Mouse (Mus musculus): ENCODE results near the gene Ddx58. TPM values are rescaled to one million over a fixed set of nuclear protein-coding genes. Genes with fewer than 3 reads are reported as not detected.

Ddx58 gene
- polyA plus RNA-seq, 1 experiment from 2014 or later: 3.4 TPM

DNA sequence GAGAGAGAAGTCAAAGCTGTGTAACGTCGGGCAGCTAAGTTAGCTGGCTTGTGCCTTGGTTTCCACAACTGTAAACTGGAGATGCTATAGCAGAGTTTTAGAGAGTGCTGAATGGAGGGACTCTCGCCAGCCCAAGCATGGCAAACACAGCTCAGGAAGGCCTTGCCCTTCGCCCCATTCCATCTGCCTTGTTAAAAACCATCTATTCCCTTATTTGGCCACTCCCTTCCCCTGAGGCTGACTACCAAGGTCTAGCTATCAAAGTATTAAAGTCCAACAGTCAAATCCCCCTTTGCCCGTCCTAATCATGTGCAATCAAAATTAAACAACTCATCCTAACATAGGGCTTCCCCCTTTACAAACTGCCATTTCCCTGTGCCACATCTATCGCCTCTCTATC is 55.8 kb downstream of the Ddx58 start:
- no peaks in the 10 kb centered on the region for H3K4me1 ChIP-seq (replicated peaks; ENCODE audit: control insufficient read depth, insufficient read depth, low read length)
- whole genome bisulfite sequencing: 95% methylated on average over 6 of the region's 6 CpGs
- no peaks in the 10 kb centered on the region for H3K27me3 ChIP-seq (ENCODE audit: control insufficient read depth, insufficient read depth, low read length)
- peaks cover 2% of the 10 kb centered on the region; the same call in 1 of the 2 replicates for H3K36me3 ChIP-seq (ENCODE audit: control insufficient read depth, insufficient read depth, low read length)
- H3K4me2 ChIP-seq (ENCODE audit: low read depth, low read length, severe bottlenecking): no peak overlapping the region
- H3K27ac ChIP-seq (ENCODE audit: low read depth, low read length): no peak overlapping the region
- H3K4me3 ChIP-seq (ENCODE audit: low read depth, low read length): no peak overlapping the region
- DNase-seq (ENCODE audit: low spot score) (no peak), ATAC-seq (replicated peaks; ENCODE audit: low FRiP score) (no peak)
- H3K9me3 ChIP-seq (ENCODE audit: control insufficient read depth, low read length): no peaks in the 10 kb centered on the region
- no peak overlapping the region for H3K9ac ChIP-seq (ENCODE audit: low read length)

DNA sequence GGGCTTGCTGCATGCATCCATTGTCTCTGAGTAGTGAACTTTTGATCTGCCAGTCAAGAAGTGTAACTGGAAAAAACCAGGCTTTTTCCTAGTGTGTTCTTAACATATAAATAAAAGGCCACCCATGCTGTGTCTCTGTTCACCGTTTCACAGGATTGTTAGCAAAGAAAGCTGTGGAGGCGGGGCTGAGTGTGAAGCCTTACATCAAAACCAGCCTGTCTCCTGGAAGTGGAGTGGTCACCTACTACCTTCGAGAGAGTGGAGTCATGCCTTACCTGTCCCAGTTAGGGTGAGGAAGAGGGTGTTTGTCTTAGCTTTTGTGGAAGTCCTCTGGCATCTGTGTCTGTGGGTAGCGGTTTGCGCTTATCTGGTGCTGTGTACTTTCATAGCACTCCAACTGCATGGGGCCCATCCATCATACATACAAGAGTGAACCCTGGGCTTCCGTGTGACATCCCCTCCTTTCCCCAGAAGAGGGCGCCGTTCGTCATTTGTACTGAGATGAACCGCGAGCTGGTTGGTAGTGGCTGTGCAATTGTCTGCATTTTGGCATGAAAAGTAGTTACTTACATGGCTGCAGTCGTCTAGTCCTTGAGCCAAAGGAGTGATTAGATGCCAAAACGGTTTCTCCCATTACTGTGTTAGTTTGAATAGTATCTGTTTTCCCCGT is 56.8 kb downstream of the Ddx58 start:
- Histone ChIP-seq H3K27me3 (ENCODE audit: control insufficient read depth, insufficient read depth, low read length) (no peaks in the 10 kb centered on the region), H3K27ac (ENCODE audit: low read depth, low read length) (no peak overlapping the region), H3K36me3 (ENCODE audit: control insufficient read depth, insufficient read depth, low read length) (peaks cover 2% of the 10 kb centered on the region; the same call in 1 of the 2 replicates), H3K4me1 (replicated peaks; ENCODE audit: control insufficient read depth, insufficient read depth, low read length) (no peaks in the 10 kb centered on the region), H3K4me2 (ENCODE audit: low read depth, low read length, severe bottlenecking) (no peak overlapping the region), H3K9me3 (ENCODE audit: control insufficient read depth, low read length) (no peaks in the 10 kb centered on the region), H3K9ac (ENCODE audit: low read length) (no peak overlapping the region), H3K4me3 (ENCODE audit: low read depth, low read length) (no peak overlapping the region)
- ATAC-seq (replicated peaks; ENCODE audit: low FRiP score) (peak; percentile 56), DNase-seq (ENCODE audit: low spot score) (peak; percentile 82)
- 37% methylated on average over 14 of the region's 14 CpGs for WGBS

DNA sequence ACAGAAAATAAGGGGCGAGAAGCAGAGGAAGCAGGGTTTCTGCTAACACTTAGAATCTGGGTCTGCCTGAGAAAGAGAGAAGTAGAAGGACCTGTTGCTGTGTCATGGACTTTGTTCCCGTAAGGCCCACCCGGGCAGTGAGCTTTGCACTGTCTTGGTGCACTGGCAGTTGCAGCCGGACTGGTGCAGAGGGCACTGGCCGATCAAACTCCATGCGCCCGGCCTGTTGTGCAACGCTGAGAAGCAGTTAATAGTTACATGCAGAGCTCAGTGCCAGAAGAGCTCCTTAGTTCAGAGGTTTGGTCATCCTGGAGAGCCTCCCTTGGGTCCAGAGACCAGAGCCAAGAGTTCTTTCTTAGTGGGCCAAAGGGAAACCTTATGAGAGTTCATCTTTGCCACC is 57.9 kb downstream of the Ddx58 start:
- no peaks in the 10 kb centered on the region for H3K27me3 ChIP-seq (ENCODE audit: control insufficient read depth, insufficient read depth, low read length)
- WGBS: 95% methylated on average over 8 of the region's 8 CpGs
- no peak overlapping the region for H3K4me3 ChIP-seq (ENCODE audit: low read depth, low read length)
- DNase-seq (ENCODE audit: low spot score) (no peak), ATAC-seq (replicated peaks; ENCODE audit: low FRiP score) (no peak)
- H3K27ac ChIP-seq (ENCODE audit: low read depth, low read length): no peak overlapping the region
- no peaks in the 10 kb centered on the region for H3K4me1 ChIP-seq (replicated peaks; ENCODE audit: control insufficient read depth, insufficient read depth, low read length)
- no peak overlapping the region for H3K4me2 ChIP-seq (ENCODE audit: low read depth, low read length, severe bottlenecking)
- H3K9me3 ChIP-seq (ENCODE audit: control insufficient read depth, low read length): no peaks in the 10 kb centered on the region
- H3K36me3 ChIP-seq (ENCODE audit: control insufficient read depth, insufficient read depth, low read length): peaks cover 2% of the 10 kb centered on the region; the same call in 1 of the 2 replicates
- no peak overlapping the region for H3K9ac ChIP-seq (ENCODE audit: low read length)

DNA sequence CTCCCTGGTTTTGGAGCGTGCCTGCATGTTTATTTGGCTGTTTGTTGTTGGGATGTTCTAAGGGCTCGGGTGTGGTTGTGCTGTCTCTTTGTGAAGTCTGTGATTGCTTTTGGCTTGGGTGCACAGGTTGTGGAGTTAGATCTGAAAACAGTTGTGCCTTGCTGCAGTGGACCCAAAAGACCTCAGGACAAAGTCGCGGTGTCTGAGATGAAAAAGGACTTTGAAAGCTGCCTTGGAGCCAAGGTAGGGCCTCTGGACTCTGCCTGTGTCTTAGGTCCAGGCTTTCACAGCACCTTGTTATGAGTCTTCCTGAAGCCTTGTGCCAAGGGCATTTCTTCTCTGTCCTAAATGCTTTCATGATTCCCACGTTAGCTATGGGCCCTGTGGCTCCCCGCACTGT is 59.6 kb downstream of the Ddx58 start:
- no peak for DNase-seq (ENCODE audit: low spot score)
- Histone ChIP-seq H3K4me2 (ENCODE audit: low read depth, low read length, severe bottlenecking) (no peak overlapping the region), H3K36me3 (ENCODE audit: control insufficient read depth, insufficient read depth, low read length) (peaks cover 2% of the 10 kb centered on the region; the same call in 1 of the 2 replicates), H3K27me3 (ENCODE audit: control insufficient read depth, insufficient read depth, low read length) (no peaks in the 10 kb centered on the region), H3K27ac (ENCODE audit: low read depth, low read length) (no peak overlapping the region), H3K4me1 (replicated peaks; ENCODE audit: control insufficient read depth, insufficient read depth, low read length) (no peaks in the 10 kb centered on the region), H3K9ac (ENCODE audit: low read length) (no peak overlapping the region), H3K9me3 (ENCODE audit: control insufficient read depth, low read length) (no peaks in the 10 kb centered on the region), H3K4me3 (ENCODE audit: low read depth, low read length) (no peak overlapping the region)
- 95% methylated on average over 6 of the region's 6 CpGs for WGBS
- no peak for ATAC-seq (replicated peaks; ENCODE audit: low FRiP score)

DNA sequence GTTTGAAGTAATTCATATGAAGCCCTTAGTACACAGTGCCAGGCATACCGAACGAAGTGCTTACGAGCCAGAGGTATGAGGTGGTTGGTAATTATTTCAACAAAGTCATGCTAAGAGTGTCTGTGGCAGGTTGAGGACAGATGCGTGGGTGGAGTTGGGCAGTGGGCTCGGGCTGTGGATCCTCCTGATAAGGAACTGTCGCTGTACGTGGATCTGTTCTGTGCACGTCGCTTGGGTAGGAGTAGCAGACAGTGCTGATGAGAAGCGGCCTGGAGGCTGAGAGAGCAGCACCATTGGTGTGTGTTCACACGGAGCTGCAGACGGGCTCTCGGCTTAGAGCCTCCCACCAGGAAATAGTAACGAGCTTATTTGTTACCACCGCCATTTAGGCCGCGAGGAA is 61.0 kb downstream of the Ddx58 start:
- Histone ChIP-seq H3K27me3 (ENCODE audit: control insufficient read depth, insufficient read depth, low read length) (no peaks in the 10 kb centered on the region), H3K9me3 (ENCODE audit: control insufficient read depth, low read length) (no peaks in the 10 kb centered on the region), H3K4me2 (ENCODE audit: low read depth, low read length, severe bottlenecking) (no peak overlapping the region), H3K27ac (ENCODE audit: low read depth, low read length) (no peak overlapping the region), H3K9ac (ENCODE audit: low read length) (no peak overlapping the region), H3K4me3 (ENCODE audit: low read depth, low read length) (no peak overlapping the region), H3K36me3 (ENCODE audit: control insufficient read depth, insufficient read depth, low read length) (peaks cover 2% of the 10 kb centered on the region; the same call in 1 of the 2 replicates), H3K4me1 (replicated peaks; ENCODE audit: control insufficient read depth, insufficient read depth, low read length) (no peaks in the 10 kb centered on the region)
- no peak for DNase-seq (ENCODE audit: low spot score)
- ATAC-seq (replicated peaks; ENCODE audit: low FRiP score): no peak
- WGBS: 92% methylated on average over 17 of the region's 17 CpGs

DNA sequence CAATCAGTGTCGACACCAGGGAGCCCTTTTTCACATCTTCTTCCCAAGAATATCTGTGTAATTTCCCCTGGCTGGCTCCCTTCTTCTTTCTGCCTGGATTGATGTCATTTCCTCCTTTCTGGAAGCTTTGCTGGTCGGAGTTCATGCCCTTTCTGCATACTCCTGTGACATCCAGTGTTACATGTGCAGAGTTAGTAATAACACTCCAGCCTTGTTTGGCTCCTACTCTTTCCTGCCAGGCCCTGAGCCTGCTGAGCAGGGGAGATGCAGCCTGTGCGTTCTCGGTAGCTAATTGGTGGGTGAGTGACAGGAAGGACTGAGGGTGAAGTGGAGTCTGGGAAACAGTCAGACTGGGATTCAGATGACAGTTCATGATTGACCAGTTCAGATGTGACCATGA is 65.3 kb downstream of the Ddx58 start:
- no peaks in the 10 kb centered on the region for H3K27me3 ChIP-seq (ENCODE audit: control insufficient read depth, insufficient read depth, low read length)
- WGBS: 78% methylated on average over 4 of the region's 4 CpGs
- DNase-seq (ENCODE audit: low spot score) (no peak), ATAC-seq (replicated peaks; ENCODE audit: low FRiP score) (no peak)
- no peak overlapping the region for H3K9ac ChIP-seq (ENCODE audit: low read length)
- H3K27ac ChIP-seq (ENCODE audit: low read depth, low read length): no peak overlapping the region
- H3K4me3 ChIP-seq (ENCODE audit: low read depth, low read length): no peak overlapping the region
- no peaks in the 10 kb centered on the region; the same call in 1 of the 2 replicates for H3K36me3 ChIP-seq (ENCODE audit: control insufficient read depth, insufficient read depth, low read length)
- no peaks in the 10 kb centered on the region for H3K9me3 ChIP-seq (ENCODE audit: control insufficient read depth, low read length)
- H3K4me2 ChIP-seq (ENCODE audit: low read depth, low read length, severe bottlenecking): no peak overlapping the region
- H3K4me1 ChIP-seq (replicated peaks; ENCODE audit: control insufficient read depth, insufficient read depth, low read length): no peaks in the 10 kb centered on the region

DNA sequence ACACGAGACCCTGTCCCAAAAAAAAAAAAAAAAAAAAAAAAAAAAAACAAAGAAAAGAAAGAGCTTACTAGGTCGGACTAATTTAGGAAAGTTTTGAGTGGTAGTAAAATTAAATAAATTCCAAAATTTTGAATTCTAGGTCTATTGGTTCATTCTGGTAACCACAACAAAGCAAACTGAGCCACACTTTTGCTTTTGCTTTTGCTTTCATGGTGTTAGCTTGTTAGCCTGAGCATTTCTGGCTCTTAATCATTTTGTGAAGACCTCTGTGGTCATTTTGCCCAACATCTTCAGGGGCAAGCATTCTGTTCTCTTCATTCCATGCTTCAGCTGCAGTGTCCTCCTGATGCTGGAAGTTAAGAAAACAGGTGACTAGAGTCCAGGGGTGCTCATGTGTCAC is 67.3 kb downstream of the Ddx58 start:
- no peak overlapping the region for H3K4me2 ChIP-seq (ENCODE audit: low read depth, low read length, severe bottlenecking)
- ATAC-seq (replicated peaks; ENCODE audit: low FRiP score): no peak

DNA sequence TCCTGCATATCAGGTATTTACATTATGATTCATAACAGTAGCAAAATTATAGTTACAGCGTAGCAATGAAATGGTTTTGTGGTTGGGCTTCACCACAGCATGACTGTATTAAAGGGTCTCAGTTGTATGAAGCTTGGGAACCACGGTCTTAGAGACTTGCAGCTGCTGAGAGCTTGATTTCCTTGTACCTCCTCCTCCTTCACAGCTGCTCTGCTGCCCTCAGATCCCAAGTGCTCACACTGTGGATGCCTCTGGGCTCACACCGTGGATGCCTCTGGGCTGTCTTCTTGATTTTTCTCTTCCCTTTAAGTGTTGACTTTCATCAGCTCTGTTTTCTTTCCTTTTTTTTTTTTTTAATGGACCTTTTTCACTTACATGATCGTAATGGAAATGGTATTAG is 68.2 kb downstream of the Ddx58 start:
- Histone ChIP-seq H3K4me2 (ENCODE audit: low read depth, low read length, severe bottlenecking) (no peak overlapping the region), H3K27ac (ENCODE audit: low read depth, low read length) (no peak overlapping the region), H3K9me3 (ENCODE audit: control insufficient read depth, low read length) (no peaks in the 10 kb centered on the region), H3K9ac (ENCODE audit: low read length) (no peak overlapping the region), H3K27me3 (ENCODE audit: control insufficient read depth, insufficient read depth, low read length) (no peaks in the 10 kb centered on the region), H3K36me3 (ENCODE audit: control insufficient read depth, insufficient read depth, low read length) (no peaks in the 10 kb centered on the region; the same call in 1 of the 2 replicates), H3K4me3 (ENCODE audit: low read depth, low read length) (no peak overlapping the region), H3K4me1 (replicated peaks; ENCODE audit: control insufficient read depth, insufficient read depth, low read length) (no peaks in the 10 kb centered on the region)
- WGBS: 91% methylated on average over 4 of the region's 4 CpGs
- DNase-seq (ENCODE audit: low spot score) (no peak), ATAC-seq (replicated peaks; ENCODE audit: low FRiP score) (no peak)

More for the DNA sequence above, 67.3 kb downstream of the Ddx58 start:
- no peak overlapping the region for H3K27ac ChIP-seq (ENCODE audit: low read depth, low read length)
- H3K9me3 ChIP-seq (ENCODE audit: control insufficient read depth, low read length): no peaks in the 10 kb centered on the region
- no peaks in the 10 kb centered on the region for H3K4me1 ChIP-seq (replicated peaks; ENCODE audit: control insufficient read depth, insufficient read depth, low read length)
- no peak overlapping the region for H3K4me3 ChIP-seq (ENCODE audit: low read depth, low read length)
- H3K27me3 ChIP-seq (ENCODE audit: control insufficient read depth, insufficient read depth, low read length): no peaks in the 10 kb centered on the region
- no peak for DNase-seq (ENCODE audit: low spot score)
- H3K9ac ChIP-seq (ENCODE audit: low read length): no peak overlapping the region
- no peaks in the 10 kb centered on the region; the same call in 1 of the 2 replicates for H3K36me3 ChIP-seq (ENCODE audit: control insufficient read depth, insufficient read depth, low read length)
- 90% methylated on average over 2 of the region's 2 CpGs for WGBS

DNA sequence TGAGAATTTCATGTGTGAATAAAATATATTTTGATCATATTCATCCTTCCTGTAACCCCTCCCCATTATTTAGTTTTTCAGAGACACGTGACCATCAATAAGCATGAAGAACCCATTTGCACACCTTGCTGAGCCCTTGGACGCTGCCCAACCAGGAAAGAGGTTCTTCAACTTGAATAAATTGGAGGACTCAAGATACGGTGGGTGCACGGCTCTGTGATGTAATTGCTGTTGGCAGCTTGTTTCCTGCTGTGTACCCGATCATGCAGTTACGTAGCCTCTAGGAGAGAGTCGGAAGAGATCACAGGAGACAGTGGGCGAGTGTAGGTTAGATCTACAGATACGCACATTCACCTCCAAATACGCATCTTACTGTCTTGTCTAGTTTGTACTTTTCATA is 76.0 kb downstream of the Ddx58 start:
- no peaks in the 10 kb centered on the region for H3K36me3 ChIP-seq (ENCODE audit: control insufficient read depth, insufficient read depth, low read length)
- ATAC-seq (replicated peaks; ENCODE audit: low FRiP score) (no peak), DNase-seq (ENCODE audit: low spot score) (no peak)
- no peak overlapping the region for H3K27ac ChIP-seq (ENCODE audit: low read depth, low read length)
- H3K4me2 ChIP-seq (ENCODE audit: low read depth, low read length, severe bottlenecking): no peak overlapping the region
- 92% methylated on average over 10 of the region's 10 CpGs for WGBS
- no peak overlapping the region for H3K4me3 ChIP-seq (ENCODE audit: low read depth, low read length)
- no peaks in the 10 kb centered on the region for H3K27me3 ChIP-seq (ENCODE audit: control insufficient read depth, insufficient read depth, low read length)
- H3K9me3 ChIP-seq (ENCODE audit: control insufficient read depth, low read length): no peaks in the 10 kb centered on the region; the same call in 1 of the 2 replicates
- H3K9ac ChIP-seq (ENCODE audit: low read length): no peak overlapping the region
- H3K4me1 ChIP-seq (replicated peaks; ENCODE audit: control insufficient read depth, insufficient read depth, low read length): no peaks in the 10 kb centered on the region
